Mouse (Mus musculus): Measurements from ENCODE around the gene Sh3pxd2b.

Gene Sh3pxd2b

DNA sequence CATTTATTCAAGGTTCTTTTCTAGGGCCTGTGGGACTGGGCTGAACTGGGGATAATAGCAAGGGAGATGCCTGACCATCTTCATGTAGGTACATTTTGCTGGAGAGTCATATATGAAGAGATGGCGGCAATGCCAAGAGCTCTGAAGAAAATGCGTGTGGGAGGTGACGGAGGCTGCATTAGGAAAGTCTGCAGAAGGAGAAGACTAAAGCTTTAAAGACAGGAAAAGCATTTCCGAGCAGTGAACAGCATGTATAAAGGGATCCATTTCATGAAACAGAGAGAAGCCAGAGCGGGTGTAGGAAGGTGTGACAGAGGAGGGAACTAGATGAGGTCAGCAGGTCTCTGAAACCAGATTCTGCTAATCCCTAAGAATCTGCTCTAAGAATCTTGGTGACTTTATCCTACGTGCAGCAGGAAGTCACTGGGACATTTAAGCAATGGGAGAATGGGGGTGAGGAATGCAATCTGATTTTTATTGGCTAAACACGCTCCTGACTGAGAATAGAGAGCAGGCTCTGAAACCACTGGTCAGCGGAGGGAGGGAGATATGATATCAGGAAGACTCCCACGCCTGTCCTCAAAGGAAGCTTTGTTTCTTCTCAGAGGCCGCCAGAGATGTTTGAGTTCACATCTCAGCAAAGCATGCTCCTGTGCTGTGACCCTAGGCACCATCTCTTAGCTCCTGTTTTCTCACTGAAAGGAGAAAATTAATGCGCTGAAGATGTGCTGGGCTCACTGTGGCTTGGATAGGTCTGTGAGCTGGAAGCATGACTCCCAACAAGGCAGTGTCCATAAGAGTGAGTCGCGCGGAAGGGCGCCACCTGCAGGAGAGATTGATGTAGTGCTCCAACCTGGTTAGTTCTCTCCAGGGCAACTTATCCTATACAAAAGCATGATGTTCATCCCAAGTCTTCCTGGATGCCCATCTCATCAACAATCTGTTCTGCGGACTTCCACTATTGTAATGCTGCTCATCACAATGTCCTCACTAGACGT lies 6.8 kb upstream of the Sh3pxd2b start:
- DNase-seq, result peak in 1 of 2 experiments; percentile 33

DNA sequence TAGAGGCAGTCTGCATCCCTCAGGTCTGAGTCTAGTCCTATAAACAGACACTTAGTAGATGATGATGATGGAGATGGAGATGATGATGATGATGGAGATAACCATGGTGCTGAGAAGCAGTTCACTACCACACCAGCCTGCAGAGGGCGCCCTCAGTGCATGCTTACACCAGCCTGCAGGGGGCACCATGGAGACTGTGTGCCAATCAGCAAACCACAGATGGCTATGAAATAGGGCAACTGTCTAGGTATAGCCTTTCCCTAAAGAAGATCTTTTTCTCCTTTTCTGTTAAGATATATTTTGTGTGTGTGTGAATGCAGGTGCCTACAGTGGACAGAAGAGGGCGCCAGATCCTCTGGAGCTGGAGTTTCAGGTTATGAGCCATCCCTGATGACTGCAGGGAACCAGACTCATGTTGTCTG lies 4.8 kb upstream of the Sh3pxd2b start:
- DNase-seq, result peak; percentile 46 to 60

- DNase-seq, result no peak
These were observed 4.3 kb upstream of the Sh3pxd2b start for GRCm38 (mm10) chr11:32343350-32343749.

DNA sequence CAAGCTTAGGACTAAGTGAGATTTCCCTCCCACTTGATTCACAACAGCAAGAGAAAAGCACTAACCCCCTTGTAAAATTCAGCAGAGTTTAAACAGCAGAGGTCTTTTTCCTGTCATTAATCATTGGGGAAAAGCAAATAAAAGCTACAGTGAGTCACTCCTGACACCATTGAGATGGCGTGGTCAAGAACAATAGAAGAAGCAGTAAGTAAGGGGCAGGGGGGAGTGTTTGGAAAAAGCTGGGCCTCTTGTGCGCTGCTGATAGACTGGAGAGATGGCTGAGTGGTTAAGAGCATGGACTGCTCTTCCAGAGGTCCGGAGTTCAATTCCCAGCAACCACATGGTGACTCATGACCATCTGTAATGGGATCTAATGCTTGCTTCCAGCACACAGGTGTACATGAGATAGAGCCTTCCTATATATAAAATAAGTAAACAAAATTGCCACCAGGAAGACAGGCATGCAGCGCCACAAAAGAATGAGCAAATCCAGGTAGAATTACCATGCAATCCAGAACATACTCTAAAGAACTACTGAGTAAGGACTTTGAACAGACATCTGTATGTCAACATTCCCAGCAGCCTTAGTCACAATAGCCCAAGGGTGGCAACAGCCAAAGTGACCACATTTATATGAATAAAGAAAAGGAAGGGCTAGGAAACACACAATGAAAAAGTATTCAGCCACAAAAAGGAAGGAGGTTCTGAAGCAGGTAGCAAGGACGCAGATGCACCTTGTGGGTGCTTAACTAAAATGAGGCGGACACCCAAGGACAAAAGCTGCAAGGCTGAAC lies 1.9 kb upstream of the Sh3pxd2b start:
- no peak for DNase-seq

DNA sequence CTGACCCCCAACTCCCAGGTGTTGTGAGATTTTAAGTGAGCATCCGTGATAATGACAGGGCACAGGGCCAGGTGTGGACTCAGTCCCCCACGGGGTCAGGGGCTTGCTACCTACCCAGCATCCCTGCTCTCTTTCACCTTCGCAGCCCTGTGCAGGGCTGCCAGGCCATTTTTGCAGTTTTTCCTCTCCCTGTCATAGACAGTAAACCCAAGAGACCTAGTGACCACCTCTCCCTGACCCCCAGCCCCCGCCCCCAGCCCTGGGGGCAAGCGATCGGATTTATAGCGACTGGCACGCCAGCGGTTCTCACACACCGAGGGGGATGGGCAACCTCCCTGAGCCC lies 385 bp upstream of the Sh3pxd2b start:
- DNase-seq, result peak in 1 of 2 experiments; percentile 21

DNA sequence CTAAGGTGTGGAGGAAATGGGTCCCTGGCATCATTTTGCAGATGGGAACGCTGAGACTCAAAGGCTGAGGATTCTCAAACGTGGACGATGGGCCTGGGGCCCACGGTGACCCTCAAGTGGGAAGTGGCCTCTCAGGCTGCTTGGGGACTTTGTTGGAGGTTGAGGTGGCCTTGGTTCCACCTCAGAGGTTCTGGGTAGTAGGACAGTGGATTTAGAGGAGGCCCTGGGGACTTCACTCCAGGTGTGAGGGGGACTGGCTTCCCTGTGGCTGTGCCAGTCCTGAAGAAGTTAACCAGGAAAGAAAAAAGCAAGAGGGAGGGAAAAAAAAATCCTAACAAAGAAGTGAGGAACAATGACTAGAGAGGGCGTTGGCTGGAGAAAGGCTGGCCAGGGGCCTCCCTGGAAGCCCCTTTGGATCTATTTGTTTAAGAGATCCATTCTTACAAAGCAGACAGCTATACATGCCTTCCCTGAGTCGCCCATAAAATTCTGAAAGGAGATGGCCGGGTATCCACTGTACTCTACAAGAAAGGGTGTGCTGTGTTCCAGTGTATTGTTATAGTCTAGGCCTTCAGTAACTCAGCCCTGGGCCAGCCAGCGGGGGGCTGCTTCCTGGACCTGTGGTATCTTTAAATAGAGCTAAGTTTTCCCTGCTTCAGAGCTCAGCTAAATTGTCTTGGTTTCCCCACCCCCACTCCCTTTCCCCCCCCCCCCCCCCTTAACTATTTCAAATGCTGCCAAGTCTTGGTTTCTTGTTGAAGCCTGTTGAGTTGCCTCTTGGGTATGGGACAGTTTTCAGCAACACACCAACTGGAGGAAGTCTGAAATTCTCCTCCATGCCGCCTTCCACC lies 1.0 kb downstream of the Sh3pxd2b start:
- no peak for DNase-seq

DNA sequence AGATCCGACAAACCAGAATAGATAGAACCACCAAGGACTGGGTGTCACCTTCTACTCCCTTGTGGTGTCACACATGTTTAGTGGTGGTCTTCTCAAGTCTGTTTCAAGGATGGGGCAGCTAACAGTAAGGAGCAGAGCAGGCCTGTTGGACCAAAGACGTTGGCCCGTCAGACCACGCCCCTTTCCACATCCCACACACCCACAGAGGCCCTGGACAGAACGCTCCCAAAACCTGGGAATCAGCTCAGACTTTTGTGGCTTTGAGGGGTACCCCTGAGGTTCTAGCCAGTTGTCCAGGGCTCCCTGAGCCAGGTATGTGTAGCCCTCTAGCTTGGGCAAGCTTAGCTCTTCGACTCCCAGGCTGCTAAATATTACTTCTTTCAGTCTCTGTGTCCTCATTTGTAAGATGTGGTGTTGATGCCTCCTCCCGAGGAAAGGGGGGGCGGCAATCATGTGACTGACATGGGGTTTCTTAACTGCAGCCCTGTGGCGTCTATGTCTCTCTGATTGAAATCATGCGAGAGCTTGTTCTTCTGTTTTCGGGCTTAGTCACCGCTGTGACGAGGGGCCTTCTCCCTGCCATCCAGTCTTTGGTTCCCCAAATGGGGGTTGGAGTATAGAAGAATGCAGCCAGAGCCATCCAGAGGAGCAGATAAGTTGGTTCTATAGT lies 1.8 kb downstream of the Sh3pxd2b start:
- DNase-seq, result no peak

GRCm38 (mm10) chr11:32352946-32353345 lies 5.3 kb downstream of the Sh3pxd2b start:
- DNase-seq, result no peak

DNA sequence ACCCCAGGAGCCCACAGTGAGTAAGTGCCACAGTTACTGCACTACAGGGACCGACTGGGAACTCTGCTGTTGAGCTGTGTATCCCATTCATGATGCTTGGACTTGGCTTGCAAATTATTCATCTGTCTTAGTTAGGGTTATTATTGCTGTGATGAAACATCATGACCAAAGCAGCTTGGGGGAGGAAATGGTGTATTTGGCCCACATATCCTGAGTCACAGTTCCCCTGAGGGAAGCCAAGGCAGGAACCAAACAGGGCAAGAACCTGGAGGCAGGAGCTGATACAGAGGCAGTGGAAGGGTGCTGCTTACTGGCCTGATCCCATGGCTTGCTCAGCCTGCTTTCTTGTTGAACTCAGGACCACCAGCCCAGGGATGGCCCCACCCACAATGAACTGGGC lies 7.8 kb downstream of the Sh3pxd2b start:
- no peak for DNase-seq

- no peak for DNase-seq
These were observed 10.1 kb downstream of the Sh3pxd2b start for GRCm38 (mm10) chr11:32357686-32358085.

DNA sequence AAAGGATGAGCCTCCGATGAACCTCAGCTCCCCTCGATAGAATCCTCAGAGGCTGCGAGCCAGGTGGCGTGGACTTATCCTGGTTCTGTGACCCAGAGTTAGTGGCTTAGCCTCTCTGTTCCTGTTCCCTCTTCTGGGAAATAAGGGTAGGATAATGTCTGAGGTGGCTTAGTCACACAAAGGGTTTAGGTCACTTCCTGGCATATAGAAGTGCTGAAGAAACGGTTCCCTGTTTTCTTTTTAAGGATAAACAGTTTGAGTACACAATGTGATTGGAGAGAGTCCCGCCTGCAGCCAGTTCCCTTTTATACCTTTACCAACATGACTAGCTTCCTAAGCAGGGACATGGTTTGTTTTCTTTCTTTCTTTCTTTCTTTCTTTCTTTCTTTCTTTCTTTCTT lies 10.8 kb downstream of the Sh3pxd2b start:
- no peak for DNase-seq

DNA sequence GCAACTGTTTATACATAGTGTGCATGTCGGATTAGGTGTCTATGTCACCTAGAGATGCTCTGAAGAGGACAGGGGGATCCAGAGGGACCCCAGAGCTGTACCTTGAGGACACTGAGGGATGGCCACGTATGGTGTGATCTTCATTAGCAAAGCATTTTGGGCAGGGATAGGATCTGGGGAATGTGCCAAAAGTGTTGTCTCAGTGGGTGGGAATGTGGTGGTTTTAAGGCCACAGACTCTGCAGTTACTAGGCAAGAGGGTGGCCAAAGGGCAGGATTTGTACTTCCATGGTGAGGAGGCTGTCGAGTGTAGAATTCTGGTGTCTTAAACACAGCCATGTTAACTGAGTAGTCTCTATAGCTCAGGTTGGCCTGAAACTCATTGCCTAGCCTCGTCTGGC lies 11.9 kb downstream of the Sh3pxd2b start:
- DNase-seq, result no peak

GRCm38 (mm10) chr11:32361774-32362173 lies 14.2 kb downstream of the Sh3pxd2b start:
- DNase-seq, result no peak

GRCm38 (mm10) chr11:32363188-32363587 lies 15.6 kb downstream of the Sh3pxd2b start:
- DNase-seq, result no peak

DNA sequence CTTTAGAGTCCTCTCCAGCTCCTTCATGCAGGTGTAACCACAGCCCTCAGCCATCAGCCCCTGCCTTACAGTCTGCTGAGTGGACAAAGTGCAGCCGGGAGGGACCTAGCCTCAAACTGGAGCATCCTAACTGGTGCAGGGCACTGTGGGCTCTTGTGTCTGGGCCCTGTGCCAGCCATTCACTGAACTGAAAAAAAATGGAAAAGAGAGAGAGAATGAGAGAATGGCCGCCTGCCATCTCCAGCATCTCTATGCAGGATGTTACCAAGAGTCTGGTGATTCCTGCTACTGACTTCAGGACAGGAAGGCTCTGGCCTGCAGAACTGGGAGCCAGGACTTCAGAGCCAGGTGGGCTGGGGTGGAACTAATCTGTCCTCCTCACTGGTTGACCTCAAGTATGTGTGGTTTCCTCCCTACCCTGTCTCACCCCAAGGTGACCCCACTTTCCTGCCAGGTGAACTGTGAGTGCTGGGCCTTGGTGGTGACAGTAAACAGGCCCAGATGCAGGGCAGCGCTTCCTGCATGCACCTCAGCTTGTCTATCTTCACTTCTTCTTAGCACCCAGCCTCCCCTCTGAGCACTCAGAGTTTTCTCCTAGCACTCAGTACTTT lies 16.1 kb downstream of the Sh3pxd2b start:
- peak; percentile 31 to 33 for DNase-seq

- no peak for DNase-seq
These were observed 16.8 kb downstream of the Sh3pxd2b start for GRCm38 (mm10) chr11:32364375-32364774.

DNA sequence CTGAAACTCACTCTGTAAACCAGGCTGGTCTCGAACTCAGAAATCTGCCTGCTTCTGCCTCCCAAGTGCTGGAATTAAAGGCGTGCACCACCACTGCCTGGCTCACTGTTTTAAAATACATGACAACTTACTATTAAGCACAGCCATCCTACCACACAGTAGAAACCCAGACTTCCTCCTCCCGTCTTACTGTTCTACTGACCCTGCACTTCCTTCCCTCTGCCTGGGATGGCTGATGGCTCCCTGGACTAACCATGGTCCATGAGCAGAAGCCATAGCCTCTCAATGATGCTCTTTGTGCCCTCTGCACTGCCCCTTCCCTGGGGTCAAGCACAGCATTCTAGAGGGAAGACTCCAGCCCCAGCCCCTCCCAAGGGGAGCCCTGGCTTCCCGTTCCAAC lies 17.9 kb downstream of the Sh3pxd2b start:
- DNase-seq, result no peak

DNA sequence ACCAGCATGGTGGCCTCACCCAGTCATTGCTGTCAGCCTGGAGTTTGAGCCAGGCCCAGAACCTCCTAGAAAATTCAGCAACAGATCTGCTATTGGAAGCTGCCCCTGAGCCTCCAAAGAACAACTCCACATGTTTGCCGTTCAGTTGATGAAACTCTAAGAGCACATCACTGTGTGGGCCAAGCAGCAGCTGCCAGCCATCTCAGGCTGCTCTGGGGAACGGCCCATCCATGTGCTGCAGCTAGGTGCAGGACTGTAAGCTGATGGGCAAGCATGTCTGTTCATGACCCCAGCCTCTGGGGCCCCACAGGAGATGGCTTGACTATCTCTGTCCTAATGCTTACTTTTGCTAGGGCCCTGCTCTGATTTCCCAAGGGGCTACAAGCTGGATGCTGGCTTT lies 19.4 kb downstream of the Sh3pxd2b start:
- DNase-seq, result no peak

DNA sequence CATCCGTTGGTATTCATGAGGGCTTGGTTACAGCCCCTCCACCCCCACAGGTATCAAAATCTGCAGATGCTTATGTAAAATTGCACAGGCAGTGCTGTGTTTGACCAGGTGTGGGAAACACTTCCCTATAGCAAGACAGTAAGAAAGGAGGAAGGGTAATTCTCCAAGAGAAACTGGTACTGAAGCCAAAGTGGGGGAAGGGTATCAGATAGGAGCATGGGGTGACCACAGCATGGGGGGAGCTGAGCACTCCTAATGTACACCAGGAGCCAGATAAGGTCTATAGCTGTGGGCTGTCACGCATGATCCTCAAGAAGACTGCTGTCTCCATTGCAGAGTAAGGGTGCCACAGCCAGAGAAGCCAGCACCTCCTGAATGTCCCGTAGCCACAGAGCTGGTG lies 21.4 kb downstream of the Sh3pxd2b start:
- no peak for DNase-seq

- DNase-seq, result peak; percentile 58 to 62
These were observed 23.3 kb downstream of the Sh3pxd2b start for GRCm38 (mm10) chr11:32370881-32371280.

GRCm38 (mm10) chr11:32373266-32374026 lies 25.8 kb downstream of the Sh3pxd2b start:
- DNase-seq, result no peak

Measured in cerebellum, postnatal 36 days (tissue).